Mouse (Mus musculus) adrenal gland, postnatal 25 days (tissue): Measurements from ENCODE around the gene 1700016H13Rik. TPM values are rescaled to one million over a fixed set of nuclear protein-coding genes. Genes with fewer than 3 reads are reported as not detected.

Experiments used
- DNase-seq: peaks from one replicate; pipeline ENCODE4 v3.0.0; 2021; ENCODE audit warnings: mixed read lengths
- total RNA-seq: library from RNA; stranded (reverse); gene quantifications from 2 replicates; pipeline ENCODE4 v1.2.3, GENCODE M21; 2021

1700016H13Rik gene
- total RNA-seq, 1 experiment from 2014 or later, result not detected

DNA sequence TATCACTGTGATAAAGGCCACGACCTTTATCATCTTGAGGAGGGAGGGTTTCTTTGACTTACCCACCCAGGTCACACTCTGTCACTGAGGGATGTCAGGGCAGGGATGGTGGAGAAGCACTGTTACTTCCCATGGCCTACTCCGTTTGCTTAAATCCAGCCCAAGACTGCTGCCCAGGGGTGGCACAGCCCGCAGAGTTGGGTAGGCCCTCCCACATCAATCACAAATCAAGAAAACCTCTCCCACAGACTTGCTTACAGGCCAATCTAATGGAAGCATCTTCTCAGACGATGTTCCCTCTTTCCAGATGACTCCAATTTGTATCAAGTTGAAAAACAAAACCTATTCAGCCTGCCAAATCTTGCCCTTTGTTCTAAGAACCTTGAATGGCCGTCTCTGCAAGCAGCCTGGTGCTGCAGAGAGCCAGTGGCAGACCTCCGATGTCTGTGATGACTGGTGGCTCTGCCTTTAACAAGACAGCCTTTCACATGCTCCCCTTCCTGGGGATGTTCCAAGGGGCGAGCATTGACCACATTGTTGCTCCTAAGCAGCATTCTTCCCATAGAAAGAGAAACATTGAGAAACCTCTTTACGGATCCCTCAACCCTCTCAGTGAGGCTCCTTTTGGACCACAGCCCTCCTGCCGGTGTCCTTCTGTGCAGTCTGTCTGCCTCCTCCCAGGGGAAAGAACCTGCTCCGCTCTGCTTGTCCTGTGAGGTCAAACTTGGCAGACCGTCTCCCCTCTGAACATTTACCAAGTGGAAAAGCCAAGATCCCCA lies 52.5 kb downstream of the 1700016H13Rik start:
- no peak for DNase-seq

DNA sequence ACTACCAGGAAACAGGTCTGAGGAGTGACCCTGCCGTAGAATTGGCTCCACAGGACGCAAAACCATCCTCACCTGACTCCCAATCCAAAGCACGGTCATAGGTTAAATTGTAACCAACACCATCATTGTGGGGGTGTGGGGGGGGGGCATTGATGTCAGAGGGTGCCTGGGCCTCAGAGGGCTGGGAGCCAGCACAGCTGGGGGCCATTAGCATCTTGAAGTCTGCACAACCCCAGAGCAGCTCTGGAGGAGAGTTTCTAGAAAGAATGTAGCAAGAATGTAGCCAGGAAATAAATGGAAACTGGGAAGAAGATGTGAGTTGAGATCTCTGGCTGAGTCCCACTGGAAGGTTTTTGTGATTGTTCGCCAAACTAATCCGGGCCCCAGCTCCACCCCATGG lies 56.9 kb downstream of the 1700016H13Rik start:
- DNase-seq, result no peak

DNA sequence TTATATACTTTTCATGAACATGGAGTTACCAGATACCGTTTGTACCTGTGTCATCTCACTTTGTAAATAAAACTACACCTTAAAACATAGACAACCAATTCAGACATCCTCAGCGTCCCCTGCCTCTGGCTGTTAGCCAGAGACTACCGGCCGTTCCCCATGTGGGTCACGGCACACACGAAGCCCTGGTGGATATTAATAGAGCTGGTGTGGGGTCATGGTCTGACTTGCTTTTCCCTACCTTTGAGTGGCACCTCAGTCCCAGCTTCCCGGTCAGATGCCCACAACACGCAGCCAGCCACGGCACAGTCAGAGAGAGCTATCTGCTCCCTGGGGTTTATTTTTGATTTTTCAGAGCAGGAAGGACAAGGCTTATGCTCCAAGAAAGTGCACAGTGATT lies 57.5 kb downstream of the 1700016H13Rik start:
- DNase-seq, result no peak

Other genes with a start within 250 kb of the 1700016H13Rik start
- gene Ptpn13, start 230.8 kb downstream of the 1700016H13Rik start, total RNA-seq, result 17.5 and 21.4 TPM in 2 replicates
- gene Slc10a6, start 26.6 kb downstream of the 1700016H13Rik start, total RNA-seq, result 1.1 and 1.4 TPM in 2 replicates
- 41.3 and 53.3 TPM in 2 replicates for gene Aff1, start 36.4 kb upstream of the 1700016H13Rik start, total RNA-seq